Mouse (Mus musculus): ENCODE measurements at regions not wholly inside any gene's neighbourhood (a gene's known extent, or its start where the extent isn't known, plus 50 kb on each side); places are given as distances from the start of the nearest gene placed in this dataset.

DNA sequence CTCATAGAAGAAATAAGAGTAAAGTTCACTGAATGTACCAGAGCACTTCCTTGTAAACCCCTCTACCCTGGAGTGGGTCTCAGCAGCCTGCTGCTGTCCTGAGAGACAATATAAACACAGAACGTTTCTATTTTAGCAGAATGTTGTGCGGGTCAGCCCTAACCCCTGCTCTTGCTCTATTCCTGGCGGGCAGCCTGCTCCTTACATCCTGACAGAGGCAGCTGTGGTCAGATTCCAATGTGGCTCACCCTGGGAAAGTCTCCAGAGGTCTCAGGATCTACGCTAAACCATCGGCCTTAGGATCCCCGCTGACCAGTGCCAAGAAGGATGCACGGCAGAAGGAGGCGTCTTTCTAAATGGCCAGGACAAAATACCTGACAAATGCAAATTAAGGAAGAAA, 84.8 kb upstream of the Mgmt start:
- no peak for TF ChIP-seq CTCF (IDR thresholded peaks at IDR 0.05)
- no peak overlapping the region for H3K4me3 ChIP-seq

DNA sequence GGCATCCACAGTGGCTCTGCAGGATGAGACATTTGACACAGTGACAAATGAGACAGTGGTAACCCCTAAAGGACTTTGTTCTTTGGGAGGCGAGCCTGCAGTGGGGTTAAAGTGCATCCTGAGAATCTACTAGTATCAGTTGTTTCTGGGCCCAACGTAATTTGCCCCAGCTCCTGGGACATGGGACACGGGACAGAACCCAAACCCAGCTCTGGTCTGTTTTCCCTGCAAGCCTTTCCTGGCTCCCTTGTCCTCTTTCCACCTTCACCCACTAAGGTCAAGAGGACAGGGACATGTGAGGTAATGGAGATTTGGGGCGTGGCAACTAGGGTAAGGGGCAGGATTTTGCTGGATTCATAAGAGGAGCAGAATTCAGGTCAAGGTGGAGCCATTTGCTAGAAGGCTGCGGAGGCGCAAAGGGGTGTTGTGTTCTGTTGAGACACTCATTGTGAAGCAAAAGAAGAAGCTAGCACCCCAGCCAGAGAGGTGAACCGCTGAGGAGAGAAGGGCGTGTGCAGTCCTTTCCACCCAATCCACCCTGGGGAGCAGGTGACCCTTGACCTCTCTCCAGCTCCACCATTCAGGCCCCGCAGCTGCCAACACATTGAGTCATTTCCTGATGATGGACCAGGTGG, 80.6 kb upstream of the Mgmt start:
- Histone ChIP-seq H3K4me3 (no peak overlapping the region), H3K27ac (no peak overlapping the region)
- intact Hi-C loops (cut with DNase I): no loop called here
- no peak for TF ChIP-seq CTCF (IDR thresholded peaks at IDR 0.05)
- DNase-seq (ENCODE audit: extremely low spot score in 1 of 2, low spot score in 2 of 2): no peak

More for the DNA sequence above, 84.8 kb upstream of the Mgmt start:
- intact Hi-C loops (cut with DNase I): no loop called here
- H3K27ac ChIP-seq: no peak overlapping the region
- DNase-seq (ENCODE audit: extremely low spot score in 1 of 2, low spot score in 2 of 2): no peak

DNA sequence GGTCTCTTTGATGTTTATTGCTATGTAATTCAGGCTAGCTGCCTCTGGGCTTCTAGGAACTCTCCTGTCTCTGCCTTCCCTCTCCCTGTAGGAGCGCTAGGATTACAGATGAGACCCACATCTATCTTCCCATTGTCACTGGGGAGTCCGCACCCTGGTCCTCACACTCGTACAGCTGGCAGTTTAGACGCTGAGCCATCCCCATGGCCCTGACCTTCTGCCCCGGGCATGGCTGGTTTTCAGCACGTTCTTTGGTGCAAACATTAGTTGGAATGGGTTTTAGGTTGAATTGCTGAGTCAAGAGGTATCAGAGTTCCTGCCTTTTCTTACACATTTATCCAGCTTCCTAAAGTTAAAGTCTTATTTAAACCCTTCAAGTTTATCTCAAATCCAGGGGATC, 79.7 kb upstream of the Mgmt start:
- no peak overlapping the region for H3K4me3 ChIP-seq
- intact Hi-C loops (cut with DNase I): no loop called here

DNA sequence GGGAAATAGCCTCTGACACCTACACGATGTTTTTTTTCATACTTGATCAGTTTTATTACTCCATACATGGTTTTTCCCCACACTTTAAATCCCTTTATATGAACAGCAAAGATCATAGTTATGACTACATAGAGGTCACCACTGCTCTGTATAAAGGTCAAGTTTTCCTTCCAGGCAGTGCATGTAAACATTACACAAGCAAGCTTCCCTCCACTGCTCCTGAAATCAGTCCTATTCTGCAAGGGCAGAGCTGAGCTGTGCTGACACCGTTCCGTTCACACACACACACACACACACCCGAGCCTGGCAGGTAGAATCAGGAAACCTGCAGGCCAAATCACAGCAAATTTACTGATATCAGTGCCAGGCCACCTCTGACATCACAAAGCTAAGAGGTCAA, 74.1 kb upstream of the Mgmt start:
- intact Hi-C loops (cut with DNase I): loop anchor here (10.0 kb wide), 1 partner anchor 375 kb away; no protein-coding TSS in a partner anchor
- no peak for DNase-seq (ENCODE audit: extremely low spot score in 1 of 2, low spot score in 2 of 2)
- Histone ChIP-seq H3K4me3 (no peak overlapping the region), H3K27ac (no peak overlapping the region)
- TF ChIP-seq CTCF (IDR thresholded peaks at IDR 0.05): no peak

More for the DNA sequence above, 79.7 kb upstream of the Mgmt start:
- no peak for TF ChIP-seq CTCF (IDR thresholded peaks at IDR 0.05)
- no peak overlapping the region for H3K27ac ChIP-seq
- DNase-seq (ENCODE audit: extremely low spot score in 1 of 2, low spot score in 2 of 2): no peak

DNA sequence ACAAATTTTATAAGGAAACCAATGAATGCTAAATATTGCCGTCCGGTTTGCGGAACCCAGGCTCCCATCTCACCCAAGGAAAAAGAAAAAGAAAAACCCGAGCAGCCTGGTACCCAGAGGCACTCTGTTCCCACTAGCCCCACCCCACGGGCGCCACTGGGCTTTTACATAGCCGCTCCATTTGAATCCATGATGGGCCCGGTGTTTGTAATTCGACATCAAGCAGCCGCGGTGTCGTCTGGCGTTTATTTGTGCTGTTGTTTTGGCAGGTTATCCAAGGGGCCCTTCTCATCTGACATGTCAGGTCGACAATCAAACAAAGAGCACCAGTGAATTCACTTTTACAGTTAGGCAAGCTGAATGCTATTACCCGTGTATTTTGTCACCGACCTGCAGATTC, 68.8 kb upstream of the Mgmt start:
- TF ChIP-seq CTCF (IDR thresholded peaks at IDR 0.05): no peak
- H3K27ac ChIP-seq: no peak overlapping the region
- DNase-seq (ENCODE audit: extremely low spot score in 1 of 2, low spot score in 2 of 2): no peak
- intact Hi-C loops (cut with DNase I): loop anchor here (5.0 to 10.0 kb wide), 2 partner anchors 369 to 497 kb away; no protein-coding TSS in a partner anchor
- no peak overlapping the region for H3K4me3 ChIP-seq

DNA sequence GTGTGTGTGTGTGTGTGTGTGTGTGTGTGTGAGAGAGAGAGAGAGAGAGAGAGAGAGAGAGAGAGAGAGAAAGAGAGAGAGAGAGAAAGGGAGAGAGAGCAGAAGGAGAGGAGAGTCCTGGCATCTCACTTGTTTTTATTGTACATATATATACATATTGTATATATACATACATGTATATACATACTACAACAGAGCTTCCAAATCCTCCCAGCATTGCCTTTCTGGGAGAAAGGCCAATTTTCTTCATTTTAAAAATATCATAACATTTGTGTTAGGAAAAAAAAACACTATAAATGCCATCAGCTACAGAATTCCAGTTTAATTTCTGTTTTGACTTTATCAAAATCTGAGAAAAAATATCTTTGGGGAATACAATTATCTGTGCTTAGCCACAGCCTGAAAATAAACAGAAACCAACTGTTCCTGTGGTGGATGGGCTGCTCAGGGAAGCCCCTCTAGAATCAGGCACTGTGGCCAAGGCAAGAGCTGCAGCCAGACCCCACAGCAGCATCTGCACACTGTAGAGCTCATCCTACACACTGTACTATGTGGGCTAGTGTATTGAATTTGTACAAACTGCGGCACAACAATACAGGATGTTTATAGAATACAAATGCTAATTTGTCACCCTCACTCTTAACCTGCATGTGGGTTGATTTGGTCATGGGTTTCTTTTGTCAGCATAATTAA, 64.6 kb upstream of the Mgmt start:
- DNase-seq (ENCODE audit: extremely low spot score in 1 of 2, low spot score in 2 of 2): no peak
- intact Hi-C loops (cut with DNase I): loop anchor here (5.0 to 10.0 kb wide), 3 partner anchors 335 to 493 kb away; no protein-coding TSS in a partner anchor
- no peak overlapping the region for H3K4me3 ChIP-seq
- TF ChIP-seq CTCF (IDR thresholded peaks at IDR 0.05): no peak
- H3K27ac ChIP-seq: no peak overlapping the region

DNA sequence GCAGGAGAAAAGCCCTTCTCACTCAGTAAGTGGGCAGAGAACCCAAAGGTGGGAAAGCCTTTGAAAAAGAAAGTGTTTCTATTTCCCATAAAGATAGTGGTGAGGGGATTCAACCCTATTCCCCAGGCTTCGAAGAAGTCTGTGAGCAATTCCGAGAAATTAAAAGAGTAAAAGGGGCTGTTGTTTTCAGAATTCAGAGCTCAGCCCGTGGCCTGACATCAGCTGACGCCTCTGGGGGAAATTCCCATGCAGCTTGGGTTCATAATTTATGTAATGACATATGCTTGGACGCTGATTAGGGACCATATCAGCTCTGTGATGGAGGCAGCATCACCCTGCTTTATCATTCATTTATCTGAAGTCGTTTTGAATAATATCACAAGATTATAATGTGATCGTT, 62.0 kb upstream of the Mgmt start:
- Histone ChIP-seq H3K4me3 (no peak overlapping the region), H3K27ac (no peak overlapping the region)
- intact Hi-C loops (cut with DNase I): loop anchor here (10.0 kb wide), 1 partner anchor 338 kb away; no protein-coding TSS in a partner anchor
- no peak for DNase-seq (ENCODE audit: extremely low spot score in 1 of 2, low spot score in 2 of 2)
- no peak for TF ChIP-seq CTCF (IDR thresholded peaks at IDR 0.05)

DNA sequence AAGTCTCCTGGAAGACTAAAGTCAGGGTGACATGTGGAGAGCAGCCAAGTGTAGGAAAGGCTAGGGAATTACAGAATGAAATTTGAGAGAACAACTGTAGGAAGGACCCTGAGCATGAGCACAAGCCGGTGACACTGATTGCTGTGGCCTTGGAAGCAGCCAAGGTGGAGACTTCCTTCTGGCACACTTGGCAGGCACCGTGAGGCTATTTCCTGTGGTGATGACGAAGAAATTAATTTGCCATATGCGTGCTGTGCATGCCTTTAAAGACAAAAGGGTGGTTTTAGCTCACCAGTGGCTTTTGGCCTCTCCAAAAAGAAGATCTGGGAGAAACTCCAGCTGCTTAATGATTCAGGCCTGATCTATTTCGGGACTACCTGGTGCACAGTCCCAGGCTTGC, 55.4 kb upstream of the Mgmt start:
- no peak for DNase-seq (ENCODE audit: extremely low spot score in 1 of 2, low spot score in 2 of 2)
- H3K4me3 ChIP-seq: no peak overlapping the region
- no peak for TF ChIP-seq CTCF (IDR thresholded peaks at IDR 0.05)
- intact Hi-C loops (cut with DNase I): loop anchor here (10.0 kb wide), 1 partner anchor 344 kb away; no protein-coding TSS in a partner anchor
- H3K27ac ChIP-seq: no peak overlapping the region

DNA sequence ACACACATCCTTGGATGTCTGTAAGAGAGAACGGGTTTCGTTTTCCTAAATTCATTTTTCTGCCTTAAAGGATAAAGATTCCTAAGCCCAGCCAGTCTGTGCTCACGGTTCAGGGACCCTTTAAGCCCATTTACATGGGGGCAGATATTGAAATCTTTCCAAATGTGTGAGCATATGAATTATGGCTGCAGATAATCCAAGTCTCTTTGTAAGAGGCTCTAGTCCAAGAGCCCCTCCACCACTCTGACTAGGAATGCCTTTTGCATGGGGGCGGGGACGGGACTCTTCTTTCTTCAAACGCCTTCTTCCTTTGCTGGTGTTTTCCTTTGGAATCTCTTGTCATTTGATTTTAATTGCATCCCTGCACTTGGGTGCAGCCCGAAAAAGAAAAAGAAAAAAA, 54.2 kb upstream of the Mgmt start:
- intact Hi-C loops (cut with DNase I): no loop called here
- Histone ChIP-seq H3K4me3 (no peak overlapping the region), H3K27ac (no peak overlapping the region)
- DNase-seq (ENCODE audit: extremely low spot score in 1 of 2, low spot score in 2 of 2): no peak
- TF ChIP-seq CTCF (IDR thresholded peaks at IDR 0.05): no peak

DNA sequence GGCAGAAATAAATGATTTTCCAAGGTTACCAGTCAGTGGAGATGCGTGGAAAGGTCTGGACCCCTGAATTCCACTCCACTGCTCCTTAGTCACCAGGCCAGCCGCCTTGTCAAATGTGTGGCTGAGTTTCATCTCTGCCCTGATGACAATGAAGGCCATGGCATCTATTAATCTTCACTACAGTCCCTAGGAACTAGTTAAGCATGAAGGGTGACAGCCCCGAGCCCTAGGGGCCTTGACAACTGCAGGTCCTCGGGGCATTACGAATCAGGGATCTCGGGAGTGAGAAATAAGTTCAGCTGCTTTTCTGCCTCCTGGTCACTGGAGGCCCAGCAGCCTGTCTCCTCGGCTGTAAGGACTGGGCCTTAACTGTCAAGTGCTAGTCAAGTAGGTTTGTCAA, 51.7 kb upstream of the Mgmt start:
- intact Hi-C loops (cut with DNase I): no loop called here
- no peak for TF ChIP-seq CTCF (IDR thresholded peaks at IDR 0.05)

DNA sequence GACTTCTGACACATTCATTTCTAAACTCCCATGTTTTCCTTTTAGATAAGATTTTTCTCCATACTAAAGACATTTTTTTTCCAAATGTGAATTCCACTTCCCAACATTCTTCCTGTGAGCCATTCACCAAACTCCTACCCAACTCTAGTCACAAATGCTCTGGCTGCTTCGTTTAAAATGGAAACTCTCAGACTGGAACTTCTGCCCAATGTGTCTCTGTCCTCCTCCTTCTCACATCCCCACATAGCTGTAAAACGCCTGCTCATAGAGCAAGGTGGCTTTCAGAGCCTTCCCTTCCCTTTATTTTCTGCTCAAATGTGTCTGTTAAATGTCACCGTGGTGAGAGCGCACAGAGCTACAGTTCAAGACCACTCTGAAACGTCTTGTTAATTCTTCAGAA, 50.1 kb upstream of the Mgmt start:
- no peak overlapping the region for H3K27ac ChIP-seq
- intact Hi-C loops (cut with DNase I): no loop called here

More for the DNA sequence above, 51.7 kb upstream of the Mgmt start:
- no peak for DNase-seq (ENCODE audit: extremely low spot score in 1 of 2, low spot score in 2 of 2)
- no peak overlapping the region for H3K27ac ChIP-seq
- no peak overlapping the region for H3K4me3 ChIP-seq

More for the DNA sequence above, 50.1 kb upstream of the Mgmt start:
- TF ChIP-seq CTCF (IDR thresholded peaks at IDR 0.05): no peak
- DNase-seq (ENCODE audit: extremely low spot score in 1 of 2, low spot score in 2 of 2): no peak
- H3K4me3 ChIP-seq: no peak overlapping the region

Data from left cerebral cortex, adult 2 months (tissue).